ENCODE assay signal across 18 mouse cellular contexts in the genomic region with DNA sequence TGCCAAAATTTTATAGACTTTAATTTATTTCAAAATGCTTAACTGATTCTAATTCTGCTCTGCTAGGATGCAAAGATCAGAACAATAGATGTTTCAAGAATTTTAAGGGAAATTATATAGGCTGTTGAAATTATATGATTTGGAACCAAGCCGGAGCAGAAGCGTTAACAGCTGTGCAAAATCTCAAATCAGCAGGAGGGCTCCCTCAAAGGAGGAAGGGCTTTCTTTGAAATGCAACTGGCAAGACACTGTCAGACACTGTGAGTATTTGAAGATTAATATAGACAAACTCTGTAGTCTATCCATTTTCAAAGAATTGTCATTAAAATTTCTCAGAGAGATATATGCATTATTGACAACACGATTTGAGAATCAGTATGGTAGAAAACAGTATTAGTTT.
DNase-seq lines count a peak whose midpoint lies in the region; ATAC-seq lines count a peak whose summit lies in the region.
"Had no signal": no experiment of that assay in that cellular context is flagged by ENCODE, and none has a peak within 500 bp of the region (broad histone marks: within the 10 kb centered on the region; RNA-seq: fewer than 3 reads in every experiment).

No protein-coding gene starts in this region.

- no peak overlapping the region for H3K4me3 ChIP-seq in forebrain, embryonic 14.5 days (ENCODE audit: low read depth, low read length)
- no peak overlapping the region for H3K4me3 ChIP-seq in forebrain, embryonic 10.5 days
- no peak overlapping the region for H3K4me3 ChIP-seq in midbrain, embryonic 15.5 days
- no peak overlapping the region for H3K4me3 ChIP-seq in midbrain, embryonic 10.5 days
- H3K4me3 ChIP-seq: embryonic facial prominence, embryonic 10.5 days; heart, adult 2 months; heart, embryonic 15.5 days had no signal

- no peak for ATAC-seq in forebrain, embryonic 14.5 days
- peak; percentile 71; the same call in 1 of the 2 replicates for ATAC-seq in midbrain, embryonic 15.5 days (replicated peaks)
- ATAC-seq: forebrain, postnatal 0 days had no signal

- no peaks in the 10 kb centered on the region for H3K36me3 ChIP-seq in forebrain, embryonic 14.5 days (ENCODE audit: control insufficient read depth, insufficient read depth, low read length)
- H3K36me3 ChIP-seq in forebrain, embryonic 10.5 days (replicated peaks), result no peaks in the 10 kb centered on the region
- H3K36me3 ChIP-seq in midbrain, embryonic 15.5 days (replicated peaks), result no peaks in the 10 kb centered on the region
- no peaks in the 10 kb centered on the region for H3K36me3 ChIP-seq in midbrain, embryonic 10.5 days
- H3K36me3 ChIP-seq: embryonic facial prominence, embryonic 10.5 days; heart, embryonic 15.5 days had no signal

- H3K9me3 ChIP-seq in forebrain, embryonic 14.5 days (replicated peaks; ENCODE audit: control insufficient read depth, low read length), result no peaks in the 10 kb centered on the region
- no peaks in the 10 kb centered on the region for H3K9me3 ChIP-seq in forebrain, embryonic 10.5 days
- no peaks in the 10 kb centered on the region for H3K9me3 ChIP-seq in midbrain, embryonic 15.5 days
- H3K9me3 ChIP-seq in midbrain, embryonic 10.5 days (replicated peaks), result no peaks in the 10 kb centered on the region
- H3K9me3 ChIP-seq: embryonic facial prominence, embryonic 10.5 days; heart, embryonic 15.5 days had no signal

- no peak overlapping the region for H3K27ac ChIP-seq in forebrain, embryonic 14.5 days (ENCODE audit: low read depth, low read length)
- H3K27ac ChIP-seq in forebrain, embryonic 10.5 days, result no peak overlapping the region
- H3K27ac ChIP-seq in midbrain, embryonic 15.5 days, result no peak overlapping the region
- no peak overlapping the region for H3K27ac ChIP-seq in midbrain, embryonic 10.5 days (replicated peaks)
- H3K27ac ChIP-seq: embryonic facial prominence, embryonic 10.5 days; heart, adult 2 months; heart, embryonic 15.5 days; hindbrain, embryonic 14.5 days had no signal

- H3K27me3 ChIP-seq in forebrain, embryonic 14.5 days (replicated peaks; ENCODE audit: control insufficient read depth, insufficient read depth, low read length), result no peaks in the 10 kb centered on the region
- H3K27me3 ChIP-seq in forebrain, embryonic 10.5 days (ENCODE audit: poor library complexity, severe bottlenecking), result no peaks in the 10 kb centered on the region
- H3K27me3 ChIP-seq in midbrain, embryonic 15.5 days (replicated peaks), result no peaks in the 10 kb centered on the region
- H3K27me3 ChIP-seq in midbrain, embryonic 10.5 days (ENCODE audit: low read depth, poor library complexity, severe bottlenecking), result no peaks in the 10 kb centered on the region
- H3K27me3 ChIP-seq: heart, embryonic 15.5 days had no signal

- 68% methylated on average over 3 of the region's 3 CpGs for WGBS in forebrain, embryonic 14.5 days
- WGBS in forebrain, embryonic 10.5 days, result 86% methylated on average over 3 of the region's 3 CpGs
- WGBS in midbrain, embryonic 15.5 days, result 57% methylated on average over 3 of the region's 3 CpGs
- 80% methylated on average over 3 of the region's 3 CpGs for WGBS in midbrain, embryonic 10.5 days

- H3K4me2 ChIP-seq in forebrain, embryonic 14.5 days (ENCODE audit: low read length), result no peak overlapping the region
- no peak overlapping the region for H3K4me2 ChIP-seq in midbrain, embryonic 15.5 days
- H3K4me2 ChIP-seq: heart, embryonic 11.5 days; heart, embryonic 15.5 days; hindbrain, embryonic 14.5 days had no signal

- no peaks in the 10 kb centered on the region for H3K4me1 ChIP-seq in forebrain, embryonic 14.5 days (ENCODE audit: control insufficient read depth, insufficient read depth, low read length)
- H3K4me1 ChIP-seq in forebrain, embryonic 10.5 days, result no peaks in the 10 kb centered on the region
- H3K4me1 ChIP-seq in midbrain, embryonic 15.5 days, result no peaks in the 10 kb centered on the region
- no peaks in the 10 kb centered on the region for H3K4me1 ChIP-seq in midbrain, embryonic 10.5 days
- H3K4me1 ChIP-seq: embryonic facial prominence, embryonic 10.5 days; heart, embryonic 15.5 days had no signal

- peak; percentile 41 for DNase-seq in forebrain, embryonic 14.5 days (ENCODE audit: low spot score)
- no peak for DNase-seq in forebrain, embryonic 10.5 days (ENCODE audit: extremely low spot score, low spot score)
- DNase-seq in midbrain, embryonic 10.5 days (ENCODE audit: low spot score), result no peak
- DNase-seq in retina, embryonic 14.5 days (ENCODE audit: low spot score), result peak; percentile 29
- no peak for DNase-seq in lung, postnatal 4 days
- DNase-seq: adrenal gland, adult 2 months; adrenal gland, postnatal 25 days; cerebellum, adult 2 months; cerebellum, postnatal 14 days; forebrain, postnatal 0 days; gastrocnemius, postnatal 14 days; heart, adult 2 months; heart, postnatal 14 days had no signal

- H3K9ac ChIP-seq in forebrain, embryonic 14.5 days (ENCODE audit: low read length), result no peak overlapping the region
- no peak overlapping the region for H3K9ac ChIP-seq in midbrain, embryonic 15.5 days
- H3K9ac ChIP-seq: forebrain, postnatal 0 days; heart, embryonic 15.5 days; hindbrain, embryonic 14.5 days had no signal

Comparison
In these comparisons a context has a peak if more than half of its experiments do, and no peak if none do; other contexts are left out.
1. DNase-seq: peak in forebrain, embryonic 14.5 days (single experiment) and retina, embryonic 14.5 days (single experiment); none in forebrain, embryonic 10.5 days (single experiment), midbrain, embryonic 10.5 days (single experiment) and lung, postnatal 4 days (0 of 2).